Mouse (Mus musculus) heart, postnatal 0 days (tissue): ENCODE results near the gene Id1. TPM values are rescaled to one million over a fixed set of nuclear protein-coding genes. Genes with fewer than 3 reads are reported as not detected.

Experiments
- ATAC-seq: fragments of 200-750 bp; cut with Nextera tagmentation; 2 replicates; pipeline ENCODE4 v1.8.0; 2017; ENCODE audit warnings: low read depth, moderate number of reproducible peaks, moderate library complexity; ENCODE audit not compliant: insufficient read depth
- DNase-seq: peaks from one replicate; pipeline ENCODE4 v3.0.0-alpha.2; 2016; ENCODE audit warnings: low spot score
- H3K27ac ChIP-seq: fragments of 300-500 bp; sonication (generic); 2 replicates; pipeline ENCODE4 v1.5.1; 2014; ENCODE audit warnings: low read depth, mild to moderate bottlenecking
- H3K27me3 ChIP-seq: fragments of 300-500 bp; sonication (generic); 2 replicates; pipeline ENCODE4 v1.6.1; 2014; ENCODE audit warnings: low read length, mixed read lengths; ENCODE audit not compliant: control insufficient read depth, insufficient read depth
- H3K36me3 ChIP-seq: fragments of 300-500 bp; sonication (generic); replicated peaks from 2 replicates; pipeline ENCODE4 v1.6.1; 2014; ENCODE audit warnings: low read length, mixed read lengths; ENCODE audit not compliant: control insufficient read depth, insufficient read depth
- H3K4me1 ChIP-seq: fragments of 300-500 bp; sonication (generic); 2 replicates; pipeline ENCODE4 v1.6.1; 2014; ENCODE audit warnings: antibody characterized with exemption; ENCODE audit not compliant: control insufficient read depth, insufficient read depth
- H3K4me2 ChIP-seq: fragments of 300-500 bp; sonication (generic); 2 replicates; pipeline ENCODE4 v1.6.1; 2014; ENCODE audit warnings: low read depth, mild to moderate bottlenecking, low read length, moderate library complexity
- H3K4me3 ChIP-seq: fragments of 300-500 bp; sonication (generic); 2 replicates; pipeline ENCODE4 v1.5.1; 2014; ENCODE audit warnings: low read depth, low read length
- H3K9ac ChIP-seq: fragments of 300-500 bp; sonication (generic); replicated peaks from 2 replicates; pipeline ENCODE4 v1.6.1; 2014; ENCODE audit warnings: low read depth, low read length, mixed read lengths
- H3K9me3 ChIP-seq: fragments of 300-500 bp; sonication (generic); replicated peaks from 2 replicates; pipeline ENCODE4 v1.6.1; 2016; ENCODE audit warnings: low read length; ENCODE audit not compliant: control insufficient read depth
- CTCF ChIP-seq: IDR thresholded peaks from 2 replicates; pipeline ENCODE4 v1.5.1; 2016; ENCODE audit warnings: antibody characterized with exemption, control low read depth, low read depth
- EP300 ChIP-seq: IDR thresholded peaks from 2 replicates; pipeline ENCODE4 v1.6.1; 2016; ENCODE audit warnings: antibody characterized with exemption, low read depth
- WGBS: fragments of 180-500 bp; shearing (Covaris S2); extraction: QIAGEN DNeasy Blood & Tissue Kit; methylation state at CpG from one replicate; pipeline ENCODE4 v1.1.7; 2014; 5-methylcytosine and 5-hydroxymethylcytosine counted together
- polyA plus RNA-seq: library from polyadenylated mRNA; unstranded; fragments of >200 nt; fragmentation: Nextera tagmentation; extraction: Ambion mirVana; gene quantifications from 2 replicates; pipeline ENCODE4 v1.2.1, GENCODE M21; 2015
- total RNA-seq: library from RNA; depleted of rRNA; stranded (reverse); fragments of >200 nt; gene quantifications from 2 replicates; pipeline ENCODE4 v1.2.3, GENCODE M21; 2014; ENCODE audit warnings: low replicate concordance

Id1 gene
- total and polyA plus RNA-seq, 2 experiments from 2014 or later: 46.7 to 188 TPM

DNA sequence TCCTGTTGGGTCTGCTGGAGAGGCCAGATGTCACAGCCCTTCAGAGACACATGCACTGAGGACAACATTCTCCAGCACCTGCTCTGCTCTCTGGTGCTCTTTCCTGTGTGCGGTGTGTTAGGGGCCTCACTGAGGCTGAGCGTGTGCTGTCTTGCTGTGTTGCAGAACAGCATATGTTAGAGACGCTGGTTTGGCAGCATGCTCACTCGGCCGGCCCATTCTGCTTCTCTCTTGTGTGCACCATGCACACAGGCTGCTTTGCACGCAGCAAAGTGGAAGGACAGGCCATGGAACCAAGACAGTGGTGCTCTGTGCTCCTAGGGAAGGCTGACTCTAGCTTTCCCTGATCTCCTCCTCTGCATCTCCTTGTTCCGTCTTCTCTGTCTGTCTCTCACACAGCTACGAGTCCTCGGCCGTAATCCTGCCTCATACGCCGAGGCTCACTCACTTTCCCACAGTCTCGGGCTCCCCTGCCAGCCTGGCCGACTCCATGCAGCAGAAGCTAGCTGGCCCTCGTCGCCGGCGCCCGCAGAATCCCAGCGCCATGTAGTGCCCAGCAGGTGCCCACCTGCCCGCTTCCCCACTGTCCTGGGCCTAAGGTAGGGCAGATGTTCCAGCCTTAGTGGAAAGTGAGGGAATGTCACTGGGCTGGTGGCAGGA is 32.3 kb upstream of the Id1 start:
- no peak for ATAC-seq
- H3K9me3 ChIP-seq: no peaks in the 10 kb centered on the region
- no peak for TF ChIP-seq EP300
- no peak for TF ChIP-seq CTCF
- H3K4me1 ChIP-seq: peaks cover 16% of the 10 kb centered on the region
- H3K4me2 ChIP-seq: no peak overlapping the region
- no peaks in the 10 kb centered on the region for H3K27me3 ChIP-seq
- peaks cover 68% of the 10 kb centered on the region for H3K36me3 ChIP-seq
- no peak overlapping the region for H3K27ac ChIP-seq
- 87% methylated on average over 21 of the region's 21 CpGs for WGBS
- no peak overlapping the region for H3K9ac ChIP-seq
- DNase-seq: no peak
- H3K4me3 ChIP-seq: no peak overlapping the region

GRCm38 (mm10) chr2:152704256-152704605 is 31.8 kb upstream of the Id1 start:
- DNase-seq: no peak
- H3K27ac ChIP-seq: no peak overlapping the region
- no peak overlapping the region for H3K4me2 ChIP-seq

DNA sequence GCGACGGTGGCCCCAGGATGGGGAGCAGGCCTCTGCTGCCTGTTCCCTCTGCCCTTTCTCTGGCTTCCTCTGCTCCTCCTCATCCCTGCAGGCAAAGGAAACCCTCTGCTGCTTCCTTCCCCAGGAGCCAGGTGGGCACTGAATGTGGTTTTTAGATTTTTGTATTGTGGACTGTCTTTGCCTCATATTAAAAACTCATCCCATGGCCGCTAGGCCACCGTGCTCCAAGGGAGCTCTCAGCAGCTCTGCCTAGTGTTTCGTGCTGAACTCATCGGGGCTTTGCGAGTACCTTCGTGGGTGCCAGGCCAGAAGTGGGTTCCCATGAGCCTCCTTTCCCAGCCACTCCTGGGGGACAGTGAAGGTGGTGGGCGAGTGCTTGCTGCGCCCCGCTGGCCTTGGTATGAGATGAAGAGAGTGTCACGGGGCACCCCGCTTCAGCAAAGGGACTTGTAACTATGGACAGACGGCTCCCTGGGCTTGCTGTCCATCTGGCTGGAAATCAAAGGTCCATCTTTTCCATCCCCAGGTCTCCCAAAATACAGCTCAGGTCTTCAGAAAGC is 31.2 kb upstream of the Id1 start:
- peaks cover 16% of the 10 kb centered on the region for H3K4me1 ChIP-seq
- H3K9me3 ChIP-seq: no peaks in the 10 kb centered on the region
- ATAC-seq (no peak), DNase-seq (no peak)
- WGBS: 91% methylated on average over 14 of the region's 14 CpGs
- no peaks in the 10 kb centered on the region for H3K27me3 ChIP-seq
- no peak overlapping the region for H3K4me2 ChIP-seq
- H3K27ac ChIP-seq: no peak overlapping the region
- H3K36me3 ChIP-seq: peaks cover 66% of the 10 kb centered on the region
- H3K9ac ChIP-seq: no peak overlapping the region
- TF ChIP-seq EP300 (no peak), CTCF (no peak)
- no peak overlapping the region for H3K4me3 ChIP-seq

More at GRCm38 (mm10) chr2:152704256-152704605, 31.8 kb upstream of the Id1 start:
- no peak overlapping the region for H3K4me3 ChIP-seq
- no peak for ATAC-seq
- H3K9me3 ChIP-seq: no peaks in the 10 kb centered on the region
- H3K36me3 ChIP-seq: peaks cover 66% of the 10 kb centered on the region
- H3K4me1 ChIP-seq: peaks cover 16% of the 10 kb centered on the region
- no peaks in the 10 kb centered on the region for H3K27me3 ChIP-seq
- H3K9ac ChIP-seq: no peak overlapping the region
- no peak for TF ChIP-seq CTCF
- TF ChIP-seq EP300: no peak
- 72% methylated on average over 5 of the region's 5 CpGs for WGBS

- Histone ChIP-seq H3K27me3 (no peaks in the 10 kb centered on the region), H3K9ac (no peak overlapping the region), H3K9me3 (no peaks in the 10 kb centered on the region), H3K4me3 (no peak overlapping the region), H3K4me2 (no peak overlapping the region), H3K36me3 (peaks cover 54% of the 10 kb centered on the region), H3K4me1 (peaks cover 16% of the 10 kb centered on the region), H3K27ac (peak overlapping the region; percentile 92)
- ATAC-seq: no peak
- no peak for DNase-seq
- TF ChIP-seq CTCF: no peak
- TF ChIP-seq EP300: no peak
- 76% methylated on average over 22 of the region's 22 CpGs for WGBS
Observed at GRCm38 (mm10) chr2:152705993-152706571, 30.0 kb upstream of the Id1 start.

- peak; percentile 2; the same call in 1 of the 2 replicates for ATAC-seq
- no peaks in the 10 kb centered on the region for H3K27me3 ChIP-seq
Observed at GRCm38 (mm10) chr2:152707186-152707585, 28.9 kb upstream of the Id1 start.

More at GRCm38 (mm10) chr2:152707186-152707585, 28.9 kb upstream of the Id1 start:
- Histone ChIP-seq H3K4me1 (peaks cover 16% of the 10 kb centered on the region), H3K4me3 (peak overlapping the region; percentile 55), H3K4me2 (peak overlapping the region; percentile 76), H3K9me3 (no peaks in the 10 kb centered on the region), H3K27ac (peak overlapping the region; percentile 92), H3K9ac (peak overlapping the region; percentile 54), H3K36me3 (peaks cover 43% of the 10 kb centered on the region)
- 17% methylated on average over 7 of the region's 7 CpGs for WGBS
- TF ChIP-seq EP300: no peak
- no peak for TF ChIP-seq CTCF
- no peak for DNase-seq
